Mouse (Mus musculus) layer of hippocampus, postnatal 25 days (tissue): ENCODE measurements at regions not wholly inside any gene's neighbourhood (a gene's known extent, or its start where the extent isn't known, plus 50 kb on each side); places are given as distances from the start of the nearest gene placed in this dataset.
A peak's percentile ranks its signal among the peaks of the same experiment; 100 is the strongest.

Experiments
- DNase-seq, 2 experiments: peaks; one replicate each; pipeline ENCODE4 v3.0.0; 2022; ENCODE audit warnings: mixed read lengths in 2 of 2, low spot score in 1 of 2; ENCODE audit errors: extremely low spot score in 1 of 2

DNA sequence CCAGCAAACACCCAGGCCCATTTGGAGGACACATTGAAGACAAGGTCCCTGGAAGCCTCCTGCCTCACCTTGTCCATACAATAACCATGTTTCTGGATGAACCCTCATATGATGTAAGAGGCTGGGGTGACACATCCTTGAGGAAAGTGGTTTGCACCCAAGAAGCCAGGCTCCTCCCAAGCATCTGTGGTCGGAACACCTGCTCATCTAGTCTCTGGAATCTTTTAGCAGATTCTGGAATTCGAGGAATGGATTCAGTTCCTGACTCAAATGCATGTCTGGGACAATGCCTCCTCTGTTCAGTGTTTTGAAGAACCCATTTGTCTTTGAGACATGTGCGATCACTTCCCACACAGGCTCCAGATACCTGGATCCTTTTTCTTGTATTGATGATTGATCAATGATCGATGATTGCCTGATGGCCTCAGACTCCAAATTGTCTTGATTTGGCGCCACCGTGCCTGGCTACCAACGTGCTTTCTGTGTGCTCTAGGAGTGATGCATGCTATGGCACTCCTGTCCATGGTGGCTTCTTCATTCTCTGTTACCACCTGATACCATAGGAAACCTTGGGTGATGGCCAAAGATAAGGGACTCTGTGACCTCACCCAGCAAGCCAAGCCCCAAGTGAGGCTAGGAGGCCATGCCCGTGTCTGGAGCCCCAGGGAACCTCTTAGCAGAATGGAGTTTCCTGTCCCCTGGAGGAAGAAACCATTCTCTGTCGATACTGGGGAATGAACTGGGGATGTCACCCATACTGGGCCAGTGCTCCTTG, 126.7 kb downstream of the Mn1 start:
- DNase-seq = no peak

DNA sequence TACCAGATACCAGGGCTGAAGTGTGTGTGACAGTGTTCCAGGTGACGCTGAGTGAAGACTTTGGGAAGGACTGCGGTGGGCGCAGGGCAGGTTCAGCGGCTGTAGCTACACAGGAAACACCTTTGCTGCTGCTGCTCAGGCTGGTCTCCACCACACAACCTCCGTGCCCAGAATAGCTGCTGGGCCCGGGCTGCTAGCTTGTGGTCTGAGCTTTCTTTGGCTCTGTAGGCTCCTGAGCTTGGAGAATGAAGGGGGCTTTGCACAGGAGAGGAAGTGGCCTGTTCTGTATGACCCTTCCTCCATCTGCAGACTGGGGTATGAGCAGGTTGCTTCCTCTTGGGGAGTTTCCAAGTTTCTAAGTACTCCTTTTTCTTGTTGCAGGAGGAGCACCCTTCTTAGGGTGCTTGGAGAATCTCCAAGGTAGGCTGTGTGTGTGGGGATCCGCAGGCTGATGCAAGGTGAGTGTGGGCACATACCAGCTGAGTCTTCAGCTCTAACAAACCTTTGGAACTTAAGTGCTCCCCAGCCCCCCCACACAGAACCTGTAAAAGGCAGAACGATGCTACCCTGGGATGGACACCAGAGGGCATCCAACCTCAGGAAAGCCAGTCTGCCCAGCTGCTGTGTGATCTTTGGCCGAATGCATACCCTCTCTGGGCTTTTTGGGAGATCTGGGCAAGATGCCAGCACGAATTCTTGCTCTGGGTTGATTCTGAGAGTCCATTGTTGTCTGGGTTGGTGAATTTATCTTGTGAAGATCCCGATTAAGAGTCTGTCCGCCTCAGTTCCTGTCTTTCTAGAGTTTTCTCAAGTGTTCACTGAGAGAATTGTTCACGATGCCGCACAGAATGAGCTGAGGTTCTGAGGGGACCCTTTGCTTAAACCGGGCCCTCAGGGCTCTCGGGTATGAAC, 136.6 kb downstream of the Mn1 start:
- no peak for DNase-seq

DNA sequence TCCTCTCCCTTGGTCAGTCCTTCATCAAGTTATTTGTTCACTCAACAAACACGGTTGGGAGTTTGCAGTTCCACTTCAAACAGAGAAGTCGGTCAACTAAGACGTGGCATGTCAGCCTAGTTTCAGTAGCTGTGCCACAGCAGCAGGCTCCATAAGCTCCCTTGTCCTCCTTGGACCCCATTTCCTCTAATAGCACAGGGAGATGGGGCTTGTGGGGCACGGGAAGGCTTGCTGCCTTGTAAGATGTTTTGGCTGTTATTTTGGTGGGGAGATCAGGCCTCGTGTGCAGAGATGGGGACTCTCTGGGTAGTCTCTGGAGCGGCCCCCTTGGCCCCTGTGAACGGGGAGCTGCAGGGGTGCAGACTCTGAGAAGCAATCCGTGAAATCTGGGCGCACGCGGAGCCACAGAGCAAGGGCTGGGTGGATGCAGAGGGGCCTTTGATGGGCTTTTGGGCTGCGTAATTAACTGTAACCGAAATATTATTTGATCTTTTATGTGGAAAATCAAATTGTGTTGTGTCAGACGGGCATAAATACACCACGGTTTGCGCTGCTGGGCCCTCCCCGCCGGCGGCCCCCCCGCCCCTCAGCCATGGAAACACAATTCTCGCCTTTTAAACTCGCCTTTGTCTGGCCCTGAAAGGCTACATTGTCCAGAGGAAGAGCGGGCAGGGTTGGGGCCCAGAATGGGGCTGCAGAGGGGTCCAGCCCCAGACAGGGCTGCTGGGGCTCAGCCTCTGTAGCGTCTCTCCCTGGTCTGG, 137.6 kb downstream of the Mn1 start:
- no peak for DNase-seq

DNA sequence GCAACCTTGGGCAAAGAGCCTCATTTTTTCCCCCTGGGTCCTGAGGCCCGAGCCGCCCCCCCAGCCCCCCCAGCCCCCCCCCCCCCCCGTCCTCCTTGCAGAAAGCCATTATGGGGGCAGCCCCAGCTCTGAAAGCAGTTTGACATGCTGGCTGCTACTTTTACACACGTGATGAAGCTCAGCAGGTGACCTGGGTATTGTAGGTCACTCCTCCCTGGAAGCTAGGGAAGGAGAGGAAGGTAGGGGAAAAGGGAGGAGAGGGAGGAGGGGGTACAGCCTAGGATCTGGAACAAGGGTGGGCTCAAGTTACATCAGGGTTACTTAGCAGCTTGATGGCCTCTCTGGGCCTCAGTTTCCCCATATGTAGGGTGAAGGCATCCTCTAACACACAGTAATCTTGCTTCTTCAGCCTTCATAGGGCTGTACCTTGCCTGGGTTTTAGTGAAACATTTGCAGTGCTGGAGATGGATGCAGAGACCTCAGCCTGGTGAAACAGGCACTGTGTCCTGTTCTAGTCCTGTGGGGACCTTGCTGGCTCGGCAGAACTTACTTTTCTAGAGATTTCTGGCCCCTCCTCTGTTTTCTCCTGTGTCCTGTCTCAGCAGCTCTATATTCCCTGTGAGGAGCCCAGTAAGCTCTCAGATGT, 138.3 kb downstream of the Mn1 start:
- no peak for DNase-seq

DNA sequence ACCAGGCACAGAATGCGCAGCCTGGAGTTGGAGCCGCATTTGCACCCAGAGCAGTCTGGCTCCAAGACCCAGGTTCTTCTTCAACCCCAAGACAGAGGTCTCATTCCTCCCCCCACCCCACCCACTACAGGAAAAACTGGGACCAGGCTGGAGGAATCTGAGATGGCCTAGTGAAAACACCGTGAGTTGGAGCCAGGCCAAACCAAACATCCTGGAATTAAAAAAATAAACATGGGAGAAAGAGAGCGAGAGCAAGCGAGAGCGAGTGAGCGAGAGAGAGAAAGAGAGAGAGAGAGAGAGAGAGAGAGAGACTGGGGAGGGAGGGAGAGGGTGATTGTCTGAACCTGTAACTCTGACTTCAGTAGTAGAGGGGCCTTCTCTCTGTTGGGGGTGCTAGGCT, 138.8 kb downstream of the Mn1 start:
- no peak for DNase-seq

DNA sequence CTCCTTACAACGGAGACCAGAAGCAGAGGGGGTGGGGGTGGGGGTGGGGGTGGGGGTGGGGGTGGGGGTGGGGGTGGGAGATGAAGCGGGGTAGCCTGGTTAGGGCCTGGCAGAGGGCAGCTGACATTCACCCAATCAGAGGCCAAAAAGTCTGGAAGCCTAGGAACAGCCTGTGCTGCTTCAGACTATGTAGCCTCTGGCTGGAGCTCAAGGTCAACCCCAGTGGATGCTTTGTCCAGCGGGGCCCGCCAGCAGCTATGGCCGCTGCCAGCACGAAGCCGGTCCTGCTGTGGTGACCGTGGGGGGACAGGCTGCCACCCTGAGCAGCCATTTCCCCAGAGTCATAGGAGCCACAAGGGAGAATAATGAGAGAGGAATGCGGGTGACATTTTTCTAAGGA, 143.3 kb downstream of the Mn1 start:
- DNase-seq = no peak

DNA sequence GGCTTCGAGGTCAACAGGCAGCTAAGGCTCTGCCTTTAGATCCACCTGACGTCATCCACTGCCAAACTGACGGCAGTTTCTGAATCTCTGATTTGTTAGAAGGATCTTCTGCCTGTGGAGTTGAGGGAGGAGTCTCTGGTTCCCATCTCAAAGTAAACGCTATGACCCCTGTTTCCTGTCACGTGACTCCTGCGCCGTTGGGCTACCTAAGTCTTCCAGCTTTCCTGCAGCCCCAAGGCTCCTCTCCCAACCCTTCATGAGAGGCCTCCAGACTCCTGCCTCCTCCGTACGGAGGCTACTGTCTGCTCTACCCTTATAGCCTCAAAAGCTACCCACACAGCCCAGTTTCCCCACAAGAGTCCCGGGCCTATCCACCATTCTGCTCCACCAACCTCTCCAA, 144.1 kb downstream of the Mn1 start:
- DNase-seq = no peak

DNA sequence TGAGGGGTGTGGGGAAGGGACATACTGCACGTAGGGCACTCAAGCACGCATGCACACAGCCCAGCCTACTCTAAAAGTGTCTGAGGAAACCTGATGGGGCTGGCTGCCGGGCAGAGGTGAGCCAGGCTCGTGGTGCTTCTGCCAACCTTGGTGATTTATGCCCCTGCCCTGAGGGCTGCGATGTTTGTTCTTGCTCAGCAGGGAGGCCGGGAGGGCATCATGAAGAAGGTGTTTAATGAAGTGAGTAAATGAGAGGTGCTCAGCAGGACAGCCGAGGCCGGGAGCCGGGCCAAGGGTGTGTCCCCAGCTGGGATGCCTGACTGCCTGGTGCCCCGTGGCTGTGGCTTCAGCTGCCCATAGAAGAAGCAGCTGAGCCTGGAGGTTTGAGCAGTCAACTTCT, 153.7 kb downstream of the Mn1 start:
- DNase-seq = no peak

DNA sequence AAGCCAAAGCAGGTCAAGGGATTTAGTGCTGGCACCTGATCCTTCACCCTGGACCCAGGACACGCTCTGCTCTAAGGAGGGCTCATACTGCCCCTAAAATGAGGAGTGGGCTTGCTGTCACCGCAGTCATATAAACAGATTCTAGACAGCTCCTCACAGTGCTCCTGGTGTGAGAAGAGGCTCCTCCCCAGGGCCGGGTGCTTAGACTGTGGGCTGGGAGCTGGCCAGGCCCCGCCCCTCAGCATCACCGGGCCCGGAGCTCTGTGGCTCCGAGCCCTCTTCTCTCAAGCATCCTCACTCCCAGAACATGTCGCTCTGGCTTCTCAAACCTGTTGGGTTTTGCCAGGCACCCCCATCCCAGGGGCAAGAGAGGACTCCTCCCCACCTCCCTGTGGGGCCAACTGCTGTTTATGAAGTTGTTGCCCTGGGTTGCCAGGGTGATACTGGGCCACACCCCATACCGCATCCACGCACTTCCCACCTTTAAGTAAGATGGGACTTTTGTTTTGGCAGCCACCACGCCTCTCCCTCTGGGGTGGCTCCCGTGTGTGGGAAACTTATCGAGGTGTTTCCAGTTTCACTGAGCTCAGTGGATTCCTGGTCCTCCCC, 156.2 kb downstream of the Mn1 start:
- DNase-seq = no peak

DNA sequence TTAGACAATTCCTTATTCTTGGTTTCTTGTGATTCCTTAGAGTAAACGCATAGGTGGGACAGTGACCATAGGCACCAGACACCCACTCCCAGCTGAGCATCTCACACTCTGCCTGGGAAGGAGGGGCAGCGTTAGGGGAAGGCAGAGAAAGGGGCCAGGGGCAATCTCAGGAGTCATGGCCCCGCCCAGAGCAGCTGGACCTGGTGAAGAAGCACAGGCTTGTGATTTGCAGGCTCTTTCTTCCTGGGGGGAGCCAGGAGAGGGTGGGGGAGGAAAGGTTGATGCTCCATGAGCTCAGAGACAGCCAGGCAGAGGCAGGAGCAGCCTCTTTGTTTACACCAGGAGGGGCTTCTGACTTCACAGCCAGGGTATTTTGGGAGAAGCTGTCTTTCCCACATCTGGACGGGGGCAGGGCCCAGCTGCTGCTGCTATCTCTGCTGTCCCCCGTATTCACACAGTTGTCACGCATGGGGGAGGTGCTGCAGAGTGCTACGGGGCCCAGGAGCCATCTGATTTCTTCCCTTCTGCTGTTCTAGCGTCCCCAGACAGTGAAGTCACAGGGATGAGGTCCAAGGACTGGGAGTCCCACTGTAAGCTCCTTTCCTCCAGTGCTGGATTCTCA, 157.2 kb downstream of the Mn1 start:
- no peak for DNase-seq

DNA sequence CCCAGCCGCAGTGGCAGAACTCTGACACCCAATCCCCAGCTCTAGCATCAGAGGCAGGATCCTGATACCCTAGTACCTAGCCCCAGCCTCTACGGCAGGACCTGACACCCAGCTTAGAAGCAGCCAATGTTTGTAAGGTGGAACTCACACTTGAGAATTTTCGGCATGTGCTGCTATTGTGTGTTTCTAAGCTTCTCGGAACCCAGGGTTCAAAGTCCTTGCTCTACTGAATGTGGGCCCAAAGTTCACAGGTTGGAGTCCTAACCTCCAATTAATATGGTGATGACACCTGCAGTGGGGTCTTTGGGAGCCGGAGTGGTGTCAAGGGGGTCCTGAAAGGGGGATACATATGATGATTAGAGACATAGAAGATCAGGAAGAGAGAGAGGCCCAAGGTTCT, 158.2 kb downstream of the Mn1 start:
- DNase-seq = no peak

DNA sequence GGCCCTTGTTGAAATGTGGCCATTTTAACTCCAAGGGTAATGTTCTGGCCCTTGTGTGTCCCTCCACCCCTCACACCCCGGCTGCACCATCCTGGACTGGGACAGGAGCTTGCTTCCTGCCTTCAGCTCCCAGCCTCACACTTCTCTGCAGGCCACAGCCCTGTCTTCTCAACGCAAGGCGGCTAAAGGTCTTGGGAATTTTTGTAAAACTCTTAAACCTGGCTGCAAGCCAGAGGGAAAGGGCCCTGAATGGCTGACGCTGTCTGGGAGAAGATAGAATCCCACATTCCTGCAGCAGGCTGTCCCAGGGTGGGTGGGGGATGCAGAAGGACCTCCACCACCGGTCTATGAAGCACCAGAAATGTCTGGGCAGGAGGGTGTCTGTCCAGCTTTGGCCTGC, 156.3 kb upstream of the Gm26897 start:
- no peak for DNase-seq

DNA sequence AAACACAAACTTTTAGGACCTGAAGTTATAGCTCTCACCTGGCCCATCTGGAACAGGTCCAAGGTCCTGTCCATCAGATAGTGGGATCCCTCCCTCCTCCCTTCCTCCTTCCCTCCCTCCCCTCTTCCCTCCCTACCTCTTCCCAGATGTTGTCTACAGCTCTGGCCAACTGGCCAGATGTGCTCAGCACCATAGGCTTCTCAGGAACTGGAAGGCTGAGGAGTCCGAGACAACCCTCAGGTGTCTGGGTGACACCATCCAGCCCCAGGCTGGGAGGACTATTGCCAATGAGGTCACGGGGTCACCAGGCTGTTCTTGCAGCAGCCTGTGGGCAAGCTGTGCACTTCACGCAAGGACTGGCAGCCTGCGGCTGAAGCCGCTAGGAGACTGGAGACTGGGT, 155.6 kb upstream of the Gm26897 start:
- DNase-seq = no peak

DNA sequence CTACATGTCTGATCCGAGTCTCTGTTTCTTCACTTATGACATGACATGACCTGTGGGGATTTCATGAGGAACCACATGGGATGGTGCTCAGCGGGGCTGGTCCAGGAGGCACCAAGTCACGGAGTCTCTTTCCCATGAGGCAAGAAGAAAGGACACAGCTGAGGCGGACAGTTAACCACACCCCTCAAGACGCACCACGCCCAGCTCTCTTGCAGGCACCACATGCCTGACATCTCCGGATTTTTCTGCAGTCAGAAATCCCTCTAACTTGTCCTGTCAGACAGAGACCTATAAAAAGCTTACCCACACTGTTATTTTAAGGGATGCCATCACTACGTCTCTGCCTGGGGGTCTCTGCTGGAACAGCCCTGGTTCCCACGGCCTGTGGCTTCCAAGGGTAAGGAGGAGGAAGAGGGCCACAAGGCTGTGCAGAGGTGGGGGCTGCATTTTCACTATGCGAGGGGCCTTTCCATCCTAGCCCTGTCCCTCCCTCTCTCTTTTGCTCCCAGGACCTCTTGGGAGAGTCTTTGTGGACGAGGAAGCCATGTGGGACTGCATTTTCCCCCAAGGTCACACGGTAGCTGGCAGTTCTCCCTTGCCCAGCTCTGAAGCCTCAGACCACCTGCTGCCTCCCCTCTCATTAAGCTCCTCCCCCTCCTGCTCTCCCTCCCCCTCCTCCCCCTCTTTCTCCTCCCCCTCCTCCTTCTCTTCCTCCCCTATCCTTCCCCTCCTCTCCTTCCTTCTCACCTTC, 154.6 kb upstream of the Gm26897 start:
- DNase-seq = no peak

DNA sequence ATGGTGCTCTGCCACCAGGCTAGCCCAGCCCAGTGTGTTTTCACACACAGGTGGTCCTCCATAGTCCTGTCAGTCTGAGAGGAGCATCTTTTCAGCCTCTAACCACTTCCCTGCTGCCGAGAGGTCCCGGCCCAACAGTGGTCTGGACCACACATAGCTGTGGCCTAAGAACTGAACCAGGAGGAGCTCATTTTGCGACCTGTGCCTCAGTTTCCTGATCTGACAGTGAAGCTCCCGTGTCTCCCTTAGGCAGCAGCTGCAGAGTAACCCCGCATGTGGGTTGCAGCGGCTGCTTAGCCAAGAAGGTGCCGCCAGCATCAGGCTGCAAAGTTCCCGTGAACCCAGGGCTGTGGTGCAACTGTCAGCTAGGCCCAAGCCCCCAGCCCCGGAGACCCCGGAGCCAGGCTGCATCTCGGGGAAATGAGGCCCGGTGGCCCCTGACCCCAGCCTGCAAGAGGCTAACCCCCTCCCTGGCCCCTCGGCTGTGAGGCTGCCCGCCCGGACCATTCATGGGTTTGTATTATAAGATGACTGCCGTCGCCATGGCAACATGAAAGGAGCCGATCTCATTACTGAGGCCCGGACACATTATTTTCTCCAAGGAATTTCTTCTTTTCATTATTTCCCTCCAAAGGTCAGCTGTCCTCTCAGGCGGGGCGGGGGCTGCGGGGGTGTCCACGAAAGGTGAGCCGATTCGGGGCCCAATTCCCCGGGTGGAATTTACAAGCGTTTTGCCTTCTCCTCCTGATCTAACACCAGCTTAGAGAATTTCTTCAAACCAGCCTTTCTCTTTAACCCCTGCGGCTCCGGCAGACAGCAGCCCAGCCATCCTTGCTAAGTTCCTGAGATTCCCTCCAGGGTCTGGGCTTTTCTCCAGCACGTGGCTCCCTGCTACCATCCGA, 152.6 kb upstream of the Gm26897 start:
- peak; percentile 47 to 58 for DNase-seq

DNA sequence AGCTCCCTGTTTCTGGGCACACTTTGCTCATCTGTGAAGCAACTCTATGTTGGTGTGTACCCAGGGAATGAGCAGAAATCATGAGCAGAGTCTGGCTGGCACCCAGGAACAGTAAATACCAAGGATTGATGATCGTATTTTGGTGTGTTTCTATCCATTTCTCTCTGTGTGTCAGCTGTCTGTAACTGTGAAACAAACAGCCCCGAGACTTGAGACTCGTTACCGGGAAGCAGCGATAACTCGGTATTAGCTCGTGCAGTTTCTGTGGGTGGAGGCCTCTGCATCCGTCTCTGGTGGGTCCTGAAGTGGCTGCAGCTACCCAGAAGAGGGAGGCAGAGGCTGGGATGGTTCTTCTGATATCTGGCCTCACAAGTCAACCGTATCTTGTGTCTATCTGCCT, 151.7 kb upstream of the Gm26897 start:
- no peak for DNase-seq

DNA sequence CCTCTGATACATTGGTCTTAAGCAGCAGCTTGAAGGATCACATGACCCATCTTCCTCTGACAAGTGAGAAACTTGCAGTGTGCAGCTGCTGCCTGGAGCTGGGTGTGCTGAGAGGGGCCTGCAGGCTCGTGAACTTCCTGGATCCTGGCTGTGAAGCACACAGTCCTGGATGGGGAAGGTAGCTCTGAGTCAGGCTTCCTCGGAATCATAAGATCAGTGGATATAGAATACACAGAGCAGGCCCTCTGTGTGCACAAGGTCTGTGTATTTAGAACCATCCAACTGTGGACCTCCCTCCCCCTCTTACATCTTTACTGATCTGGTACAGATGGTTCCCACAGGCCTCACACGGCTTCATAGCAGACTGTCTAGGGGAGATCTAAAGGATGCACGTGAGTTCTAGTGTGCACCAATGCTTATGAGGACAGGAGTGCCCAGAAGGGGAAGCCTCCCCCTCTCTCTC, 143.1 kb upstream of the Gm26897 start:
- DNase-seq = no peak

DNA sequence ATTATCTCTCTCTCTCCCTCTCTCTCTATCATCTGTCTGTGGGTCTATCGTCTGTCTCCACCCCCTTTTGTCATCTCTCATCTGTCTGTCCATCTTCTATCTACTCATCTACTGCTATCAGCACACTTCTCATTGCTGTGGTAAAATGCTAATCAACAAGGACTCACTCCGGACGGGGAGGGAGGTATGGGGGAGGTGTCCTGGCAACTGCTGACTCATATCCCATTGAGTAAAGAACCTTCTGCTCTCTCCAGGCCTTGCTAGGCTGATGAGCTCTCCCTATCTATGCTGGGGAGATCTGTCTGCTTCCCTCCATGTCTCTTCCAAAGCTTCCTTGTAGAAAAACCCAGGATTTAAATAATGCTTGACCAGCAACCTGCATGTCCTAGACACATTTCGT, 140.9 kb upstream of the Gm26897 start:
- DNase-seq = no peak
